In the genomic region with DNA sequence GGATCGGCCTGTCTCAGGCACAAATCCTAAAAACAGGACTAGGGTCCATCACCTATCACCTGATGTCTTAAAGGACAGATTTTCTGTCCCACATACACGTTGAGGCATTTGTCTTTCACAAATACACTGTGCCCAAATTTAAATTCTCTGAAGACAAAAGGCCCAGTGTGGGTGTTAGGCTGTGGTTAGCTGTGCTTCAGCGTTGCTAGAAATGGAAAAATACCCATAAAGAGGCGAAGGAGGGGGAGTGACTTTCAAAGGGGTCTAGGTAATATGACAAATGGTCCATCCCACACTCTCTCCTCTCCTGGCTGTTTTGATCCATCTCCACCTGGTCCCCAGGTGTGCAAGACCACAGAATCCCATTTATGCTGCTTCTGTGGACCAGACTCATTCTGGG, we compare ENCODE assay signal across 10 mouse cellular contexts.
"Had no signal": no experiment of that assay in that cellular context is flagged by ENCODE, and none has a peak within 500 bp of the region (broad histone marks: within the 10 kb centered on the region; RNA-seq: fewer than 3 reads in every experiment).

No protein-coding gene starts in this region.

- DNase-seq: kidney, adult 8-10 months; kidney, postnatal 25 days; lung, adult 18-20 months; retina, postnatal 1 day; right cerebral cortex, postnatal 4 days; spleen, adult 18-20 months; thymus, postnatal 14 days had no signal

- ATAC-seq: inflammation-experienced regulatory T-cells, adult 6 months; intestine, postnatal 0 days; midbrain, embryonic 16.5 days had no signal
